In genomic region chr1:41427853-41428252, GRCm38 (mm10) we compare ENCODE assay signal across 13 mouse cellular contexts.
DNase-seq lines count a peak whose midpoint lies in the region; ATAC-seq and TF ChIP-seq lines count a peak whose summit lies in the region.
"Had no signal": no experiment of that assay in that cellular context is flagged by ENCODE, and none has a peak within 500 bp of the region (broad histone marks: within the 10 kb centered on the region; RNA-seq: fewer than 3 reads in every experiment).

No protein-coding gene starts in this region.

- H3K27me3 ChIP-seq in hindbrain, embryonic 11.5 days (ENCODE audit: control insufficient read depth, insufficient read depth, low read length), result no peaks in the 10 kb centered on the region
- H3K27me3 ChIP-seq in hindbrain, embryonic 10.5 days (ENCODE audit: insufficient read depth, poor library complexity, severe bottlenecking), result no peaks in the 10 kb centered on the region
- no peaks in the 10 kb centered on the region for H3K27me3 ChIP-seq in lung, postnatal 0 days (replicated peaks; ENCODE audit: insufficient read depth, low read length)
- no peaks in the 10 kb centered on the region for H3K27me3 ChIP-seq in forebrain, embryonic 14.5 days (replicated peaks; ENCODE audit: control insufficient read depth, insufficient read depth, low read length)
- no peaks in the 10 kb centered on the region for H3K27me3 ChIP-seq in midbrain, embryonic 16.5 days (ENCODE audit: control insufficient read depth, insufficient read depth, low read depth, low read length)
- H3K27me3 ChIP-seq: CH12.LX; embryonic facial prominence, embryonic 12.5 days had no signal

- no peak overlapping the region for H3K4me3 ChIP-seq in hindbrain, embryonic 11.5 days (ENCODE audit: low read depth, low read length)
- no peak overlapping the region for H3K4me3 ChIP-seq in hindbrain, embryonic 10.5 days
- H3K4me3 ChIP-seq in lung, postnatal 0 days (ENCODE audit: low read depth, low read length), result no peak overlapping the region
- H3K4me3 ChIP-seq in forebrain, embryonic 14.5 days (ENCODE audit: low read depth, low read length), result no peak overlapping the region
- H3K4me3 ChIP-seq in midbrain, embryonic 16.5 days (ENCODE audit: low read depth, low read length), result no peak overlapping the region
- H3K4me3 ChIP-seq: embryonic facial prominence, embryonic 12.5 days had no signal

- DNase-seq in hindbrain, embryonic 11.5 days (ENCODE audit: low spot score), result peak; percentile 18
- no peak for DNase-seq in hindbrain, embryonic 10.5 days (ENCODE audit: low spot score)
- peak; percentile 6 for DNase-seq in lung, postnatal 0 days (ENCODE audit: low spot score)
- no peak for DNase-seq in lung, postnatal 14 days
- DNase-seq in forebrain, embryonic 14.5 days (ENCODE audit: low spot score), result peak; percentile 95
- no peak for DNase-seq in urinary bladder, postnatal 25 days (ENCODE audit: low spot score)
- DNase-seq: adrenal gland, postnatal 10 days; cerebellum, adult 18-20 months; kidney, adult 11 months; thymus, postnatal 25 days had no signal

- 53% methylated on average over 6 of the region's 6 CpGs for WGBS in hindbrain, embryonic 11.5 days
- WGBS in hindbrain, embryonic 10.5 days, result 70% methylated on average over 6 of the region's 6 CpGs
- 20% methylated on average over 6 of the region's 6 CpGs for WGBS in lung, postnatal 0 days
- WGBS in forebrain, embryonic 14.5 days, result 6% methylated on average over 6 of the region's 6 CpGs
- 10% methylated on average over 6 of the region's 6 CpGs for WGBS in midbrain, embryonic 16.5 days

- TF ChIP-seq CTCF in lung, postnatal 0 days (IDR thresholded peaks at IDR 0.05), result no peak

- no peak overlapping the region for H3K4me2 ChIP-seq in hindbrain, embryonic 11.5 days (replicated peaks; ENCODE audit: low read depth, low read length)
- no peak overlapping the region for H3K4me2 ChIP-seq in lung, postnatal 0 days (replicated peaks; ENCODE audit: low read depth, low read length)
- H3K4me2 ChIP-seq in forebrain, embryonic 14.5 days (ENCODE audit: low read length), result no peak overlapping the region
- no peak overlapping the region for H3K4me2 ChIP-seq in midbrain, embryonic 16.5 days (ENCODE audit: low read length)
- H3K4me2 ChIP-seq: embryonic facial prominence, embryonic 12.5 days had no signal

- no peak overlapping the region for H3K27ac ChIP-seq in hindbrain, embryonic 11.5 days (ENCODE audit: low read depth, low read length)
- H3K27ac ChIP-seq in hindbrain, embryonic 10.5 days, result no peak overlapping the region
- no peak overlapping the region for H3K27ac ChIP-seq in lung, postnatal 0 days (ENCODE audit: low read length)
- H3K27ac ChIP-seq in forebrain, embryonic 14.5 days (ENCODE audit: low read depth, low read length), result no peak overlapping the region
- 0 out of 2 replicates have a peak overlapping the region, but pooled peaks have one; percentile 20 for H3K27ac ChIP-seq in midbrain, embryonic 16.5 days (ENCODE audit: low read length)
- H3K27ac ChIP-seq: embryonic facial prominence, embryonic 12.5 days had no signal

- TF ChIP-seq EP300 in lung, postnatal 0 days (IDR thresholded peaks at IDR 0.05), result no peak

- H3K4me1 ChIP-seq in hindbrain, embryonic 11.5 days (replicated peaks; ENCODE audit: control insufficient read depth, insufficient read depth, low read length), result no peaks in the 10 kb centered on the region
- H3K4me1 ChIP-seq in hindbrain, embryonic 10.5 days (replicated peaks), result peaks cover 20% of the 10 kb centered on the region
- H3K4me1 ChIP-seq in lung, postnatal 0 days (ENCODE audit: insufficient read depth, low read depth, low read length), result 0 out of 2 replicates have a peak, but pooled peaks cover 2% of the 10 kb centered on the region
- H3K4me1 ChIP-seq in forebrain, embryonic 14.5 days (ENCODE audit: control insufficient read depth, insufficient read depth, low read length), result peaks cover 32% of the 10 kb centered on the region
- peaks cover 14% of the 10 kb centered on the region for H3K4me1 ChIP-seq in midbrain, embryonic 16.5 days (ENCODE audit: control insufficient read depth, insufficient read depth, low read length)
- H3K4me1 ChIP-seq: embryonic facial prominence, embryonic 12.5 days had no signal

- no peak overlapping the region for H3K9ac ChIP-seq in hindbrain, embryonic 11.5 days (ENCODE audit: low read depth, low read length)
- H3K9ac ChIP-seq in lung, postnatal 0 days (replicated peaks; ENCODE audit: low read depth), result no peak overlapping the region
- H3K9ac ChIP-seq in forebrain, embryonic 14.5 days (ENCODE audit: low read length), result no peak overlapping the region
- H3K9ac ChIP-seq in midbrain, embryonic 16.5 days (ENCODE audit: low read depth, low read length), result no peak overlapping the region
- H3K9ac ChIP-seq: embryonic facial prominence, embryonic 12.5 days had no signal

- no peaks in the 10 kb centered on the region for H3K36me3 ChIP-seq in hindbrain, embryonic 11.5 days (ENCODE audit: control insufficient read depth, insufficient read depth, low read length)
- H3K36me3 ChIP-seq in hindbrain, embryonic 10.5 days, result no peaks in the 10 kb centered on the region
- no peaks in the 10 kb centered on the region for H3K36me3 ChIP-seq in lung, postnatal 0 days (ENCODE audit: insufficient read depth, low read length)
- H3K36me3 ChIP-seq in forebrain, embryonic 14.5 days (ENCODE audit: control insufficient read depth, insufficient read depth, low read length), result no peaks in the 10 kb centered on the region
- H3K36me3 ChIP-seq in midbrain, embryonic 16.5 days (ENCODE audit: control insufficient read depth, insufficient read depth, low read length), result no peaks in the 10 kb centered on the region
- H3K36me3 ChIP-seq: embryonic facial prominence, embryonic 12.5 days had no signal

- H3K9me3 ChIP-seq in hindbrain, embryonic 11.5 days (ENCODE audit: control insufficient read depth, low read length), result no peaks in the 10 kb centered on the region
- H3K9me3 ChIP-seq in hindbrain, embryonic 10.5 days, result no peaks in the 10 kb centered on the region
- no peaks in the 10 kb centered on the region for H3K9me3 ChIP-seq in lung, postnatal 0 days (ENCODE audit: low read length)
- H3K9me3 ChIP-seq in forebrain, embryonic 14.5 days (replicated peaks; ENCODE audit: control insufficient read depth, low read length), result no peaks in the 10 kb centered on the region
- H3K9me3 ChIP-seq in midbrain, embryonic 16.5 days (replicated peaks; ENCODE audit: control insufficient read depth, low read length, poor library complexity, severe bottlenecking), result no peaks in the 10 kb centered on the region
- H3K9me3 ChIP-seq: embryonic facial prominence, embryonic 12.5 days had no signal

- no peak for ATAC-seq in hindbrain, embryonic 11.5 days (ENCODE audit: low FRiP score)
- no peak for ATAC-seq in lung, postnatal 0 days
- ATAC-seq in forebrain, embryonic 14.5 days, result peak; percentile 81
- peak; percentile 60; the same call in 1 of the 2 replicates for ATAC-seq in midbrain, embryonic 16.5 days

Comparison
In these comparisons a context has a peak if more than half of its experiments do, and no peak if none do; other contexts are left out.
1. DNase-seq: peak in hindbrain, embryonic 11.5 days (single experiment), lung, postnatal 0 days (single experiment) and forebrain, embryonic 14.5 days (single experiment); none in hindbrain, embryonic 10.5 days (single experiment), lung, postnatal 14 days (single experiment) and urinary bladder, postnatal 25 days (single experiment).
2. ATAC-seq: peak in forebrain, embryonic 14.5 days (single experiment) and midbrain, embryonic 16.5 days (single experiment); none in hindbrain, embryonic 11.5 days (single experiment) and lung, postnatal 0 days (single experiment).